Mouse (Mus musculus) megakaryocyte, embryonic 14.5 days (primary cell): ENCODE data around the gene Atf6.

Experiments
- FLI1 ChIP-seq: IDR thresholded peaks from 2 replicates; pipeline ENCODE4 v1.6.1; 2012; ENCODE audit warnings: low read length, inconsistent platforms, mixed read lengths
- GATA1 ChIP-seq: IDR thresholded peaks from 3 replicates; pipeline ENCODE4 v1.6.1; 2012; ENCODE audit warnings: mixed read lengths, low read length, inconsistent platforms, borderline replicate concordance

GRCm38 (mm10) chr1:170892279-170892678, 24.7 kb upstream of the Atf6 start:
- no peak for TF ChIP-seq GATA1
- TF ChIP-seq FLI1, result no peak
